Mouse (Mus musculus): Measurements from ENCODE around the gene Ostn.

Ostn gene

DNA sequence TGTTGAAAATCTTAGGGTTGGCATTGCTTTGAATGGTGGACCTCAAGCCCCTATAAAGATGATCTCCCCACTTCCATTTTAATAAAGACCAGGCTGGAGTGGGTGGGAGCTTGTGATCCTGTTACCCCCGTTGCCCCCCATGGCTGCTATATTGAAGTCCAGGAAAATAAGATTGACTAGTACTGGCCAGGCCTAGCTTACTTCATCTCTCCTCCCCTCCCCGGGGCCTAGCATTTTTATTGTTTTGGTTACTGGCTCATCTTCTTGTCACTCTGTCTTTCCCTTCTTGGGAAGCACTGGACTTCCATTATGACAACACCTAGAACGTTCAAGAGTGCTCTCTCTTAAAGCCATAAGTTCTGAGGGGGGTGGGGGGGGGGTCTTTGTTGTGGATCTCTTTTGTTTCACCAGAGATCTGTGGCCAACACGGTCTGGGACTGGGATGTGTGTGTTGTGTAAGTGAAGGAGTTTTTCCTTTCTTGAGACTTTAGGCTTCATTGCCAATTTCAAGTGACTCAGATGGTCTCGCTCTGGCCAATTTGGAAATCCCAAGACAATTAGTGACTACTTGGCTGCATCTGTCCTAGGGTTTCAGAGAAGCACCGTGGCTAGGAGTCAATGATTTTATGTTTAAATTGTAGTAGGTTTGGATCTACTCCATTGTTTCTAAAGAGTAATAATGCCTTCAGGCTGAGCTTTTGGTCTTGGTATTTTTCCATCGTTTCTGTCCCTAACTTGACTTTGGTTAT is 82.4 kb downstream of the Ostn start:
- no peaks in the 10 kb centered on the region for H3K36me3 ChIP-seq (ENCODE audit: insufficient read depth, low read length)
- peak overlapping the region; percentile 85 for H3K4me3 ChIP-seq (replicated peaks; ENCODE audit: low read length)
- no peak for TF ChIP-seq NANOG (IDR thresholded peaks at IDR 0.05; ENCODE audit: borderline replicate concordance, low read length)
- no peak for TF ChIP-seq POU5F1 (IDR thresholded peaks at IDR 0.05; ENCODE audit: borderline replicate concordance, low read length)
- no peak for TF ChIP-seq CTCF (conservative IDR thresholded peaks at IDR 0.05; ENCODE audit: low read length)
- peaks cover 18% of the 10 kb centered on the region for H3K4me1 ChIP-seq (replicated peaks; ENCODE audit: low read depth, low read length)
- peaks cover 6% of the 10 kb centered on the region; the same call in 1 of the 2 replicates for H3K27me3 ChIP-seq (ENCODE audit: insufficient read depth, low read length)
- no peaks in the 10 kb centered on the region for H3K9me3 ChIP-seq (ENCODE audit: low read length)

DNA sequence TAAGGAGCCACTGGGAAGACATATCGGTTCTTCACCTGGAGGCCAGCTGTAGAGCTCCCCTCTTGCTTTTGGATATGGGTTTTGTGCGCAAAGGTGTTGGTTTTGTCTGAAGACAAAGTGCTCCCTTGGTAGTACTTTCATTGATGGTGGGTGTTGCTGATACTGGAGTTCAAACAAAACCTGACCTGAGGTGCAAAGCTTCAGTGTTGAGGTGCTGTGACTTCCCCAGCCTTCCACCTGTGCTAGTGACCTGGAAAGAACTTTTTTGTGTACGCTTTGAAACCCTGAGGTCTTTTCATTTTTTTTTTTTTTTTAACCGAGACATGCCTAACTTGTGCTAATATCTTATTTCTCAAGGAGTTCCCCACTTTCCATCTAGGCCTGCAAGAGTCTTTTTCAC is 83.0 kb downstream of the Ostn start:
- Histone ChIP-seq H3K4me3 (replicated peaks; ENCODE audit: low read length) (0 out of 2 replicates have a peak overlapping the region, but pooled peaks have one; percentile 85), H3K4me1 (replicated peaks; ENCODE audit: low read depth, low read length) (peaks cover 18% of the 10 kb centered on the region), H3K27me3 (ENCODE audit: insufficient read depth, low read length) (peaks cover 5% of the 10 kb centered on the region; the same call in 1 of the 2 replicates), H3K36me3 (ENCODE audit: insufficient read depth, low read length) (no peaks in the 10 kb centered on the region), H3K9me3 (ENCODE audit: low read length) (no peaks in the 10 kb centered on the region)
- TF ChIP-seq POU5F1 (IDR thresholded peaks at IDR 0.05; ENCODE audit: borderline replicate concordance, low read length) (no peak), CTCF (conservative IDR thresholded peaks at IDR 0.05; ENCODE audit: low read length) (no peak), NANOG (IDR thresholded peaks at IDR 0.05; ENCODE audit: borderline replicate concordance, low read length) (no peak)

DNA sequence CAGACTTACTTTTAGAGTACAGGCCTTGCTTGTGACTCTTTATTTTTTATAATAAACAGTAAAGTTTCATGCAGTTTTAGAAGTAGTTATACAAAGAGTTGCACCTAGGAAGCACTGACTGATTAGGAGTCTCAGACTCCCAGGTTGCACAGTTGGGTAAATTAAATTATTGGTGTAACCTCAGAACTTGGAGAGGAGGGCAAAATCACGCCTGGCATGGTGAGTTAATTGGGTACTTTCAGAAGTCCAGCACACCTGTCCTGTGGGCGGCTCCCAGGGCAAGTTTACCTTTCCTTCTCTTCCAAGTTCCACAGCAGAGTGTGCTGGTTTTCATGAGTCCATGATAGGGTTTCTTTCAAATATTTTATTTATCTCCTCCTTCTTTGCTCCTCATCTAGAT is 84.6 kb downstream of the Ostn start:
- Histone ChIP-seq H3K36me3 (ENCODE audit: insufficient read depth, low read length) (no peaks in the 10 kb centered on the region), H3K9me3 (ENCODE audit: low read length) (no peaks in the 10 kb centered on the region), H3K4me3 (replicated peaks; ENCODE audit: low read length) (no peak overlapping the region), H3K4me1 (replicated peaks; ENCODE audit: low read depth, low read length) (peaks cover 18% of the 10 kb centered on the region), H3K27me3 (ENCODE audit: insufficient read depth, low read length) (no peaks in the 10 kb centered on the region)
- TF ChIP-seq NANOG (IDR thresholded peaks at IDR 0.05; ENCODE audit: borderline replicate concordance, low read length) = no peak
- no peak for TF ChIP-seq POU5F1 (IDR thresholded peaks at IDR 0.05; ENCODE audit: borderline replicate concordance, low read length)
- no peak for TF ChIP-seq CTCF (conservative IDR thresholded peaks at IDR 0.05; ENCODE audit: low read length)

DNA sequence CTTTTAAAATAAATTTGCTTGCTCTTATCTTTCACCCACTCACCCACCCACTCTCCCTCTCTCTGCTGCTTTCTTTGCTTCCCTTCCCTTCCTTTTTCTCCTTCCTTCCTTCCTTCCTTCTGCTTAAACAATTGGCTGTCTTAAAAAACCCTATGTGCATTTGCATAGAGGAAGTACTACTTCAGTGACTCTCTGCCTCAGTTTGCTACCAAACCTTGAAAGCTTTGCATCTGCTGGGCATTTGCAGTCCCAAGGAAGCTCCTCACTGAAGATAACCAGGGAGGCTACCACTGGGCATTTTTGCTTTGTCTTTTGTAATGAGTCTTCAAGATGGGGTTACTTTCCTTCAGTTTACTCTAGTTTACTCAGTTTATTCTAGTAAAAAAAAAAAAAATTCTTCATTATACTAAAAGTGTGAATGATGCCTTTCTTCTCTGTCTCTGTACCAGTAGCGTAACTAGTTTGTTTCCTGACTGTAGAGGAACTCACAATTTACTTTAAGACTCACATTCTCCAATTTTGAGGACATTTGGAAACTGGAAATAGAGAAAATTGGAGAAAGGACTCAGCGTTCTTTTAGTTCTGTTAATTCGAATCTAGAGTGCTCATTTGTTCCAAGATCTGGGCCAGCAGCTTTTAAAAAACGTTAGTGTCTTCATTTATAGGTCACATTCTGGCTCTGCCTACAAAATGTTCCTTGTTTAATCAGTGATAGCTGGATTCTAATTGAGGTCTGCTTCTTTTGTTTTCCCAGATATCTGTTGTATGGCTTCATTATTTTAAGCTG is 88.2 kb downstream of the Ostn start:
- no peaks in the 10 kb centered on the region for H3K27me3 ChIP-seq (ENCODE audit: insufficient read depth, low read length)
- TF ChIP-seq POU5F1 (IDR thresholded peaks at IDR 0.05; ENCODE audit: borderline replicate concordance, low read length) = no peak

DNA sequence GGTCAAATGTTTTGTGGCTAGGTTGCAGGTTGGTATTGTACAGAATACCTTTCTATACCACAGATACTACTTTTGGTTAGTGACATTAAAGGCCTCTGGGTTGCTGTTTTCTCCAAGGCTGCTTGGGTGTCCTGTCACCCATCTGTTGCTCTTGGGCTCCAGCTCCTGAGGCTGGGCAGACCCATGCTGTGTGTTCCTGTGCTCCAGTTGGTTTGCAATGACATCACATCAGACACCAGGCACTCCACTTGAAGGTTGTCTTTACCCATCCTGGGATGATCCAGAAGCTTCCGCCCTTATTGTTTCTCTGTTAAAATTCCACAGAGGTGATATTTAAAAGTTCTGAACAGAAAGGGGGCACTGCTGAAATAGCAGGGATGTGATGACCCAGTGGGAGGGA is 89.7 kb downstream of the Ostn start:
- no peak for TF ChIP-seq CTCF (conservative IDR thresholded peaks at IDR 0.05; ENCODE audit: low read length)
- TF ChIP-seq POU5F1 (IDR thresholded peaks at IDR 0.05; ENCODE audit: borderline replicate concordance, low read length) = no peak
- no peak for TF ChIP-seq NANOG (IDR thresholded peaks at IDR 0.05; ENCODE audit: borderline replicate concordance, low read length)
- no peaks in the 10 kb centered on the region for H3K36me3 ChIP-seq (ENCODE audit: insufficient read depth, low read length)
- H3K27me3 ChIP-seq (ENCODE audit: insufficient read depth, low read length) = no peaks in the 10 kb centered on the region
- no peaks in the 10 kb centered on the region for H3K4me1 ChIP-seq (replicated peaks; ENCODE audit: low read depth, low read length)
- H3K9me3 ChIP-seq (ENCODE audit: low read length) = no peaks in the 10 kb centered on the region
- no peak overlapping the region for H3K4me3 ChIP-seq (replicated peaks; ENCODE audit: low read length)

More for the DNA sequence above, 88.2 kb downstream of the Ostn start:
- Histone ChIP-seq H3K4me1 (replicated peaks; ENCODE audit: low read depth, low read length) (peaks cover under 1% of the 10 kb centered on the region; the same call in 1 of the 2 replicates), H3K4me3 (replicated peaks; ENCODE audit: low read length) (no peak overlapping the region), H3K9me3 (ENCODE audit: low read length) (no peaks in the 10 kb centered on the region), H3K36me3 (ENCODE audit: insufficient read depth, low read length) (no peaks in the 10 kb centered on the region)

DNA sequence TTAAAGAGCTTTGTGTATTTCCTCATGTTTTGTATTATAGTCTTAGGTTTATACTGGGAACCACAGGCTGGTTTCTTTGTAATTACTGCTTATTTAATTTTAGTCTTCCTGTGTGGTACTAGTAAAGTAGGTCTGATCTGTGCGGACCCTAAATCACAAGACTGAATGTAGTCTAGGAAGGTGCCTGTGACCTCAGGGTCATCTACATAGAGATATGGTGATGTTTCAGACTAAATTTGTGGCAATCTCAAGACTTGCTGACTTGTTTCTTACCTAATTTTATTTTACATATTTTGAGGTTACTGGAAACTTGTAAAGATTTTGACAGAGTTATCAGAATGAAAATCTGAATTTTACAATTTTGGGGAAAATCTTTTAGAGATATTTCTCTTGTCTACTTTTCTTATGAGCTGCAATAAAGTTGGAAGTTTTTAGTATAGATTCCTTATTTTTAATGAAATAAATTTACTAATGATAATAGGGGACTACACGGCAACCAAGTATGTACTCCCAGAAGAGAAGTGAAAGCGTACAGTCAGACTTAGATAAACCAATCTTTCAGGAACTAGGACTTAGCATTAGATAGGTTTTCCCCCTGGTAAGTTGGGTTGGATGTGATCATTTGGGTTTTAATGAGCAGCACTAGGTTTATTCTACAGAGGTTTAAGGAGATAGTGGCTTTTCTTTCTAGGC is 91.9 kb downstream of the Ostn start:
- no peaks in the 10 kb centered on the region for H3K27me3 ChIP-seq (ENCODE audit: insufficient read depth, low read length)
- TF ChIP-seq NANOG (IDR thresholded peaks at IDR 0.05; ENCODE audit: borderline replicate concordance, low read length) (no peak), POU5F1 (IDR thresholded peaks at IDR 0.05; ENCODE audit: borderline replicate concordance, low read length) (no peak), CTCF (conservative IDR thresholded peaks at IDR 0.05; ENCODE audit: low read length) (no peak)
- no peak overlapping the region for H3K4me3 ChIP-seq (replicated peaks; ENCODE audit: low read length)
- H3K9me3 ChIP-seq (ENCODE audit: low read length) = no peaks in the 10 kb centered on the region
- H3K36me3 ChIP-seq (ENCODE audit: insufficient read depth, low read length) = no peaks in the 10 kb centered on the region
- H3K4me1 ChIP-seq (replicated peaks; ENCODE audit: low read depth, low read length) = no peaks in the 10 kb centered on the region

DNA sequence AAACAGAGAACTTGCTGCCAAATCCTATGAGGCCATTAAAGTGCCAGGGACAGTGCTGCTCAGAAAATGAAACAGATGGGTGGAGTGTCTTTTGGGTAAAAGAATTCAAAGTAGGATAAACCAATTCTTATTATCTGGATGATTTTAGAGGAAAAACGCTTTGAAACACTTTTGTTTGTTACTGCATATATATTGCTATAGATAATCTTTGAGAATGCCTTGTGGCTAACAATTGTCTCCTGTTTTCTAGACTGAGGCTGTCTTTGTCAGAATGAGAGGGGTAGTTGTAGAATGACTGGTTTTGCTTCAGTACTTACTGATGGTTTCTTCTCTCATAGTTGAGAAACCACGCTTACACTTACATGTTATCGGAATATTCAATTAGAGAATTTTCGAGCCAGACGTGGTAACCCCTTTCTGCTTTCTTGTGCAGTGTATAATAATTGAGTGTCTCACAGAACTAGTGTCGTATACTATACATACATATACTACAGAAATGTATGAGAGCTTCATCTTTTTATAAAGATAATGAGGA is 92.5 kb downstream of the Ostn start:
- Histone ChIP-seq H3K4me1 (replicated peaks; ENCODE audit: low read depth, low read length) (no peaks in the 10 kb centered on the region), H3K27me3 (ENCODE audit: insufficient read depth, low read length) (no peaks in the 10 kb centered on the region), H3K4me3 (replicated peaks; ENCODE audit: low read length) (no peak overlapping the region), H3K9me3 (ENCODE audit: low read length) (no peaks in the 10 kb centered on the region), H3K36me3 (ENCODE audit: insufficient read depth, low read length) (no peaks in the 10 kb centered on the region)
- TF ChIP-seq POU5F1 (IDR thresholded peaks at IDR 0.05; ENCODE audit: borderline replicate concordance, low read length) = no peak
- TF ChIP-seq CTCF (conservative IDR thresholded peaks at IDR 0.05; ENCODE audit: low read length) = no peak
- TF ChIP-seq NANOG (IDR thresholded peaks at IDR 0.05; ENCODE audit: borderline replicate concordance, low read length) = no peak

All from E14TG2a.4 (cell line).